Mouse (Mus musculus) cerebellum, adult 9-11 months (tissue): ENCODE measurements around the gene Poc5.

Experiments used
- DNase-seq: peaks from one replicate; pipeline ENCODE4 v3.0.0; 2022

Poc5 gene

DNA sequence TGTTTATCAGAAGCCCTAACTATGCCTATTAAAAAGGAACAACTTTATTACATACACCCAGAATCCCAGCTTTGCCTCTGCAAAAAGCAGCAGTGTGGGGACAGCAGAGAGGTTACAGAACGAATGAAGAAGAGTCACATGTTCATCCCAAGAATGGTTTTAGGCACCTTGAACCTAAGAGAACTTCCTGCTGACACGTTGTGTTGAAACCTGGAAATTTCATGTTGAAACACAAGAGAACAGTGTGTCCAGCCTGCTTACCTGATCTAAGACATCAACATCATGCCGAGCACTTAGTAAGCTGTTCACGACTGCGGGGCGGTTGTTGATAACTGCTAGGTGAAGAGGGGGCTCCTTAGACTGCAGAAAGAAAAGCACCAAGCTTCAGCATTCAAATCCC lies 44.9 kb downstream of the Poc5 start:
- no peak for DNase-seq

DNA sequence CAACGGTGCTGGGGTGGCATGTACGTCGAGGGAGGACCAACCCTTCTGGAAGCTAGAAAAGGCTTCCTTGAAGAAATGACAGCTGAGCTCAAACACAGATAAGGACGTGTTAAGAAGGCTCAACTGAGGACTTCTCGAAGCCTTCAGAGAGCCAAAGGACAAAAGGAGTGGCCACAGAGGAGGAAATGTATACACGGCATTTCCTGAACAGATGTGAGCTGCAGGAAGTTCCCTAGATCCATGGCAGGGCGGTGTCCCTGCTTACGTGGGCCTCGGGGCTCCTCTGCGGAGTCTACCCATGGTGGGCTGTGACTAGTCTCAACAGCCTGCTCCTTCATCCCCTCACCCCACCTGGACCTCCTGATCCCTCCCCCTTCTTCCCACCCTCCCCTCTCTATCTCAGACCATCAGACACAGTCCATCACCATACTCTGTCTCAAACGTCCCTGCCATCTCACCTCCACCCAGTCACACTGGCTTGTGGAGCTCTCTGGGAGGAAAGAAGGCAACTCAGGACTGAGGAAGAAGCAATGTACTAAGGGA lies 45.6 kb downstream of the Poc5 start:
- no peak for DNase-seq

DNA sequence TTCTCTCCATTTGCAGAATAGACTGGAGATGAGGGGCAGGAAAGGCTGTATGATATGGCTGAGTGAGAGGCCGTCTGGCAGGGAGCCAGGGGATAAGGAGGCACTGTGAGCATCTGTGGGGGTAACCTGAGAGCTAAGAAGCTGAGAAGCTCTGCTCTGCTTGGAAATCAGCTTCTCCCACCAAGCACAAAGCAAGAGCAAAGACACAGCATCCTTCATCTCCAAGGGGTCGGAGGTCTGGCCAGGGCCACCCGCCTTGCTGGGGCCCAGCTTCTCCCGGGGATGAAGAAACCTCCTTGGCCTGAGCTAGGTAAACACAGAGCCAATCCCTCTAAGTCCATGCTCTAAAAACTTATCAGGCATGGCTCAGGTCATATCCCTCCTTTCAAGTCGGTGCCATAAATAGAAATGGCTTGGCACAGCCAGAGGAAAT lies 46.8 kb downstream of the Poc5 start:
- DNase-seq: no peak

DNA sequence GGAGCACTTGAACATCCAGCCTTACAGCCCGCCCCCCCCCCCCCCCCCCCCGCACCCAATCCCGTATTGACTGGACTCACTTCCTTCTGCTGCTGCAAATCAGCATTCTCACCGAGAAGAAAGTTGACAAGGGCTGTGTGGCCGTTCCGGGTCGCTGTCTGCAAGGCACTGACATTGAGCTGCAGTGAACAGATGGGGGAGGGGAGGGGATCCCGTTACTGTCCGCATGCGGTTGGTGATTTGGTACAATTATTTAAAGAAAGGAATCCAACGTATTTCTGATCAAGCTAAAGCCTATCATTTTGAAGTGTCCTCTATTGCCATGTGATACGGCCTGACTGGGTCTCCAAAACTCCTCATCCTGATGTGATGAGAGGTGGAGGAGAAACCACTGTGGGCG lies 47.7 kb downstream of the Poc5 start:
- DNase-seq: no peak

DNA sequence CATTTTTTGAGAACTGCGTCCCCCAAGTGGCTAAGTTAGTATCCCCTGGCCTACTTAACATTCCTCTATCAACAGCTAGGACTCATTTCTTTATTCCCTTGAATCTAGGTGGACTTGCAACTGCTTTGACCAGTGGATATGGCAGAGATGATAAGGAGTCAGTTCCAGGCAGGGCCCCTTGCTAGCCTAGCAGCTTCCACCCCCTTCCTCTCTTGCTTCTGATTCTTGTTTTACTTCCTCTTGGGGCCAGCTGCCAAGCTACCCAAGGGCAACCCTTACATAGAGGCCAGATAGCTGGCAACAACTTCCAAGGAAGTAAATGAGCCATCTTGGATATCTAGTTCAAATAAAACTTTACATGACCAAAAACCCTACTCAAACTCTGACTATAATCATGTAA lies 48.8 kb downstream of the Poc5 start:
- no peak for DNase-seq

DNA sequence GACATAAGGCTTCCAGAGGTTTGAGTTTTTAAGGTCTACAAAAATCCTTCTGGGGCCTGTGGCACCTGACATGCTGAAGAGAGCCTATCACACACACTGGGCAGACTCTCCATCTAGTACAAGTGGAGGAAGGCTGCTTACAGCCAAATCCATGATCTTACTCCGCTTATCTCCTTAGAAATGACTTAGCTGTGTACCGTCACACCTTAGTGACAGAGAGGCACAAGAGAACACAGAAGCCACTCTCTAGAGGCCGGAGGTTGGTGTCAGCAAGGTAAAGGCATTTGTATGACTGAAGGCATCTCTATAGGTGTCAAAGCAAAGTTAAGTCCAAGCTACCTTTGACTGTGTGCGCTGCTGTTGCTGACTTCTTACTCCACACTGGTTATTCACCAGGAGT lies 52.3 kb downstream of the Poc5 start:
- no peak for DNase-seq

DNA sequence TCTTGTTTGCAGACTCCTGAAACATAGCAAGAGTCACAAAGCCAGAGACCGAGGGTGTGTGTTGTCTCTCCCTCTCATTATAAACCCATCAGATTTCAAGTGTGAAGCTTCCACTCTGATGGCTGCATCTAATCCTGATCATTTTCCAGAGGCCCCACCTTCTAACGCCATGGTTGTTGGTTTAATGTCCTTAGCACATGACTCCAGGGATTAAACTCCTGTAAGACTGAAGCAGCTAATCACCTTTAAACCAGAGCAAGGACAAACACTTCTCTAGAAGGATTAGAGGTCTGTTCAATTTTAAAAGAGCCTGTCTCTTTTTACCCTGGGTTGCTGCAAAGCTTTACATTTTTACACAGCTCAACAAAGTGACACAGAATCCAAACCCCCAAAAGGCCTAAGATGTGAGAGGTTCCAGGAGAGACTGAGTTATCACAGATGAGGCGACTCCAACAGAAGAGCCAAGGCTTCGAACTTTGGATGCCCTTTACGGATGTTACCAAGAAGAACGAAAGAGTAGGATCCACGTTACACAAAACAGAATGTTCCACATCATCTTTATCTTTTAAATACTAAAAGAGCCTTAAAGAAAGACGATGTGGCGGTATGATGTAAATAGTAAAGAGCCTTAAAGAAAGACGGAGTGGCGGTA lies 62.2 kb downstream of the Poc5 start:
- no peak for DNase-seq

DNA sequence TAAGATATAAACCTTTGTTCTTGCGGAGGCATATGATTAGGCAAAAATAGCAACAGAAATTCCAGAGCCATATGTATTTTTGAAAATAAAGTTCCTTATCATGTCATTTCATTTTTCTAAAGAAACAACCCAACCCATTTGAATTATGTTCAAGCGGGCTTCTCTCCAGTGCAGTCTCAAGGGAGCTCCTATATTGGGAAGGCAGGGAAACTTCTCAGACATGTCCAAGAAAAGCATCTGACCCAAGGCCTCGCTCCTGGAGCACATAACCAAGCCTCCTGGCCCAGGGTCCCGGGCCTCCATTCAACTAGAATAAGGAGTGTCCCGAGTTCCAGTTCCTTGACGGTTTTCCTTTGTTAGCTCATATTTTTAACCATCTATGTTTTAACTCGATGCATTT lies 62.8 kb downstream of the Poc5 start:
- DNase-seq: no peak

DNA sequence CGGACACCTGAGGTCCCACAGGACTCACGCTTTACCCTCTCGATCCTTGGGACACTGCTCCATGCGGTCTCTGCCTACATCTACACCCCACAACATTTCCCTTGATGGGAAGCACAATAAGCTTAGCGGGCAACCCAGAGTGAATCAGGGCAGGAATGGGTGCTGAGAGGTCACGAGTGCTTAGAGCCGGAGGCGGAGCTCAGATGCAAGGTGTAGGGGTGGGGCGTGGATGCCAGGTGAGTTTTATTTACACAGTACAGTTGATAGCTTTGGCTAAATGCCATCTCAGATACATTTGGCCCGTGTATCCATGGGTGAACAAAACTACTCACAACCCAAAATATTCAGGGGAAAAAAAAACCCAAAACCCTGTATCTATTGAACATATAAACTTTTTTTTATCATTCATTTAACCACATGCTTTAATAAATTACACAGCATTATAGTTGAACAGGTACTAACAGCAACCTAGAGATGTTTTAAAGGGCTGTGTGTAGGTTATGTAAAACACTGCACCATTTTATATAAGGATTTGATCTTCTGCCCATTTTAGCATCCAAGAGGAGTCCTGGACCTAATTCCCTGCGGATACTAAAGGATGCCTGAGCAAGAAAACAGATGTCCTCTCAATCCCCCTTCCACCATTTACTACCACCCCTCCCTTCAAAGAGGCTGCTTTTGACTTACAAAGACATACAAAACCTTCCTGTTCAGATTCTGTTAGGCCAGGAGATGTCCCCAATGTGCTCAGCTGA lies 63.5 kb downstream of the Poc5 start:
- DNase-seq: no peak

DNA sequence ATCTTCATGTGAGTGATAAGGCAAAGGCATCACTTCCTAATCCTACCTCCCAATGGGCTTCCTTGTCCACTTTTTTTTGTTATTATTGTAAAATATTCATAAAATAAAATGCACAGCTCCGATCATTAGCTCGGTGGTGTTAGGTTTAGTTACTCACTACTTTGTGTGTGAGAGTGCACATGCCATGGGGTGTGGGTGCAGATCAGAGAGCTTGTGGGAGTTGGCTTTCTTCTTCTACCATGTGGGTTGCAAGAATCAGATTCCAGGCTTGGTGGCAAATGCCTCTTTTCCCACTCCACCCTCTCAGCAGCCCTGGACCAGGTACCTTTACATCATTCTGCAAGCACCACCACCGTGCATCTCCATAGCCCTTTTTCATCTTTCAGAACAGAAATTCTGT lies 64.5 kb downstream of the Poc5 start:
- DNase-seq: no peak

DNA sequence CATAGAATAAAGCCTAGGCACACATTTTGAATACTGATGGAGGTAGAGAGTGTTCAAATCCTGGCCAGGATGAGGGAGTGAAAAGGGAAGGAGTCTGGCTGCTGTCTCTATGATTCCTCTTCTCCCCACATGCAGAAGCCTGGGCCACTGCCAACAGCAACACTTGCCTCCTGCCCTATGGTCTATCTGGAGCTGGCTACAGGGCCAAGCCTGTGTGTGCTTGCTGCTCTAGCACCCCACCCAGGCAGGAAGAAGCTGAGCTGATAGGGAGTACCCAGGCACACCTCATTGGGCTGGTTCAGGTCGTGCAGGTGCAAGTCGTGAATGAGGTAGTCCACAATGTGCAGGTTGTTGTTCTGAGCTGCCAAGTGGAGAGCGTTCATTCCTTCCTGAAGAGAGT lies 66.2 kb downstream of the Poc5 start:
- no peak for DNase-seq

DNA sequence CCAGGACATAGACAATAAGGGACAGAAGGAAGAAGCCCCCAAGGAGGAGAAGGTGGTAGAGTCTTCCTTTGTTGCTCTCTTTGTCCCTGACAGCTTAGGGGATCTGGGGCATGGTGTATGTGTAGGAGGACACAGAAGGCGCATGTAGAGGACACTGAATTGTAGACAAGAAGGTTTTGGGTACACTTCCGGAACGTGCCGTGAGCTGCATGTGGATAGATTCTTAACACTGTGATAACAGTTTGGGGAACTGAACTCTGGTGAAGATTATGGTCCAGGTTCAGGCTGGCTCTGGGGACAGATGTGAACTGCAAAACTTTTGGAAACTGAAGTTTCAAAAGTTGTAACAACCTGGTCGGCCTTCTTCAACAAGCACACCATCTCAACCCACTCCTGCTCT lies 69.5 kb downstream of the Poc5 start:
- DNase-seq: no peak

DNA sequence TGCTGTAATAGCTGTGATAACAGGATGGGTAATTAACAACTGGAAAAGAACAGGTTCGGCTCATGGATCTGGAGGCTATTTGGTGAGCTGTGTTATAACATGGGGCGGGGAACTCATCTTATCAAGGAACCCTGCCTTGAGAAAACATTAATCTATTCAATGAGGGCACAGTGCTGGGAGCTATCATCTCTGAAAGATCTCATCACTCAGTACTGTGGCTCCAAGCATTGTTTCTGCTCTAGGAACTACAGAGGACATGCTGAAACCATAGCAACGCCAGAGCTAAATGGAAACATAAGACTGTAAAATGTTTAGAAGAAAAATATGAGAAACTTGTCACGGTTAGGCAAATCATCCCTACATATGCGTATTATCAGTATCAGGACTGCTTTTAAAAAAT lies 69.9 kb downstream of the Poc5 start:
- DNase-seq: no peak

DNA sequence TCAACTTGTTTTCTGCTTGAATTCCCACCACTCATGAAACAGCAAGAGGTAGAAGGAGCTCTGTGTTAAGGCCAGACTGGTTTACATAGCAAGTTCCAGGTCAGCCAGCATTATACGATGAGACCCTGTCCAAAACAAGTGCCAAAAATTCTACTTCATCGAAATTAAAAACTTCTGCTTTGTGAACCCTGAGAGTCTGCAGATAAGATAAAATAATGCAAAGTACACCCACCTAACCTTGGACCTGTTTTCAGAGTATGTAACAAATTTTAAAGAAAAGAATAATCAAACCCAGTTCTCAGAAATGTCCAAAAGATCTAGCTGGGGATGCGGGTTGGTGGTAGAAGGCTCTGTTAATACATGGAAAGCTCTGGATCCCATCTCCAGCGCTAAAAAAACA lies 70.5 kb downstream of the Poc5 start:
- DNase-seq: no peak

DNA sequence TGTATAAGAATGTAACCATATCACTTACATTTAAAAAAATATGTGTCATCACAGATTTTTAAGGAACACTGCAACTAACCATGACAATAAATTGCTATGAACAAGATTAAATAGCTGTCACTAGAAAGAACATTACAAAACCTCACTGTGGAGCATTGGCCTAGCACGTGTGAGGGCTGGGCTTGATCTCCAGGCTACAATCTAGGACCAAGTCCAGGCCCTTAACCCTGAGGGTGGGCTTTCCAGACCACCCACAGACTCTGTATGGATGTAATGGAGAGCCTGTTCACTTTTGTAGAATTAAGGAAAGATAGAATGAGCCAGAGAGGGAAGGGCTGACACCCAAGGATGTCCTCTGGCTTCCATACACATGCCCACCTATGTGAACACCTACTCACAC lies 74.5 kb downstream of the Poc5 start:
- no peak for DNase-seq

DNA sequence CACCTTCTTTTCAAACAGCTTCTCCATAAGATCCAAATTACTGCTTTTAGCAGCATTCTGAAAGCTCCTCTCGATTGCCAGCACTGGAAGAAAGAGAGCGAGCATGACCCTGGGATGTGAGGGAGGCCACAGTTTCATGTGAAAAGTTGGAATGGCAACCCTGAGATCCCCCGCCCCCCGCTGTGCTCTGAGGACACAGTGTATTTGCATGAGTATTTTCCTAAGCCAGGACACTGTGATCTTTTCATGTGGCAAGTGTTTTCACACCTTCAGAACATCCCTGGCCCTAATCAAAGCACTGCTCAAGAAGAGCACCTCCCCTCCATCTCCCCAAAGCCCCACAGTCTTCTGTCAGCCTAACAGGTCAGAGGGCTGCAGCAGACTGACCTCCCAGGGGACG lies 77.2 kb downstream of the Poc5 start:
- DNase-seq: no peak
